Mouse (Mus musculus) midbrain, embryonic 16.5 days (tissue): ENCODE measurements around the gene Pom121. TPM values are rescaled to one million over a fixed set of nuclear protein-coding genes. Genes with fewer than 3 reads are reported as not detected.

Experiments used
- ATAC-seq: fragments of 200-750 bp; cut with Nextera tagmentation; 2 replicates; pipeline ENCODE4 v1.8.0; 2017; ENCODE audit warnings: moderate TSS enrichment
- H3K27ac ChIP-seq: fragments of 300-500 bp; sonication (generic); 2 replicates; pipeline ENCODE4 v1.5.1; 2014; ENCODE audit warnings: mild to moderate bottlenecking, low read length, mixed read lengths
- H3K27me3 ChIP-seq: fragments of 300-500 bp; sonication (generic); 2 replicates; pipeline ENCODE4 v1.6.1; 2014; ENCODE audit warnings: low read depth, low read length, mixed read lengths; ENCODE audit not compliant: control insufficient read depth, insufficient read depth
- H3K36me3 ChIP-seq: fragments of 300-500 bp; sonication (generic); 2 replicates; pipeline ENCODE4 v1.6.1; 2014; ENCODE audit warnings: mild to moderate bottlenecking, low read length, moderate library complexity, mixed read lengths; ENCODE audit not compliant: control insufficient read depth, insufficient read depth
- H3K4me1 ChIP-seq: fragments of 300-500 bp; sonication (generic); 2 replicates; pipeline ENCODE4 v1.6.1; 2014; ENCODE audit warnings: mild to moderate bottlenecking, low read length, mixed read lengths; ENCODE audit not compliant: control insufficient read depth, insufficient read depth
- H3K4me2 ChIP-seq: fragments of 300-500 bp; sonication (generic); 2 replicates; pipeline ENCODE4 v1.6.1; 2014; ENCODE audit warnings: mild to moderate bottlenecking, low read length, mixed read lengths
- H3K4me3 ChIP-seq: fragments of 300-500 bp; sonication (generic); 2 replicates; pipeline ENCODE4 v1.5.1; 2014; ENCODE audit warnings: low read depth, mild to moderate bottlenecking, low read length, moderate library complexity, mixed read lengths
- H3K9ac ChIP-seq: fragments of 300-500 bp; sonication (generic); 2 replicates; pipeline ENCODE4 v1.6.1; 2014; ENCODE audit warnings: low read depth, low read length, mixed read lengths
- H3K9me3 ChIP-seq: fragments of 300-500 bp; sonication (generic); replicated peaks from 2 replicates; pipeline ENCODE4 v1.6.1; 2014; ENCODE audit warnings: mild to moderate bottlenecking, low read length, mixed read lengths; ENCODE audit not compliant: control insufficient read depth, poor library complexity, severe bottlenecking
- WGBS: fragments of 180-500 bp; shearing (Covaris S2); extraction: QIAGEN DNeasy Blood & Tissue Kit; methylation state at CpG from one replicate; pipeline ENCODE4 v1.1.7; 2014; 5-methylcytosine and 5-hydroxymethylcytosine counted together
- microRNA-seq: library from miRNA; unstranded; fragments of <30 nt; microRNA quantifications from one replicate; pipeline ENCODE4, GENCODE M21; 2017
- polyA plus RNA-seq: library from polyadenylated mRNA; unstranded; fragments of >200 nt; fragmentation: Nextera tagmentation; extraction: Ambion mirVana; gene quantifications from 2 replicates; pipeline ENCODE4 v1.2.1, GENCODE M21; 2015

Gene Pom121
- polyA plus RNA-seq, 1 experiment from 2014 or later, result 8.7 TPM

- Histone ChIP-seq H3K4me2 (no peak overlapping the region), H3K4me1 (no peaks in the 10 kb centered on the region), H3K36me3 (no peaks in the 10 kb centered on the region), H3K27me3 (no peaks in the 10 kb centered on the region), H3K4me3 (no peak overlapping the region), H3K9me3 (no peaks in the 10 kb centered on the region; the same call in 1 of the 2 replicates), H3K27ac (no peak overlapping the region), H3K9ac (no peak overlapping the region)
- 78% methylated on average over 7 of the region's 7 CpGs for WGBS
- no peak for ATAC-seq
Observed at GRCm38 (mm10) chr5:135345989-135346388, 48.4 kb downstream of the Pom121 start.

- Histone ChIP-seq H3K27ac (no peak overlapping the region), H3K9ac (no peak overlapping the region), H3K27me3 (no peaks in the 10 kb centered on the region), H3K4me1 (no peaks in the 10 kb centered on the region), H3K36me3 (no peaks in the 10 kb centered on the region), H3K9me3 (no peaks in the 10 kb centered on the region), H3K4me2 (no peak overlapping the region), H3K4me3 (no peak overlapping the region)
- no peak for ATAC-seq
- WGBS, result 74% methylated on average over 3 of the region's 3 CpGs
Observed at GRCm38 (mm10) chr5:135337575-135337974, 56.8 kb downstream of the Pom121 start.

GRCm38 (mm10) chr5:135331161-135331560 lies 63.2 kb downstream of the Pom121 start:
- H3K9ac ChIP-seq, result no peak overlapping the region
- no peaks in the 10 kb centered on the region for H3K27me3 ChIP-seq
- H3K36me3 ChIP-seq, result no peaks in the 10 kb centered on the region
- H3K4me3 ChIP-seq, result no peak overlapping the region
- no peak overlapping the region for H3K27ac ChIP-seq
- WGBS, result 88% methylated on average over 6 of the region's 6 CpGs
- ATAC-seq, result no peak
- H3K4me1 ChIP-seq, result no peaks in the 10 kb centered on the region
- no peaks in the 10 kb centered on the region for H3K9me3 ChIP-seq
- H3K4me2 ChIP-seq, result no peak overlapping the region

GRCm38 (mm10) chr5:135330201-135330600 lies 64.1 kb downstream of the Pom121 start:
- no peak for ATAC-seq
- Histone ChIP-seq H3K4me2 (no peak overlapping the region), H3K4me1 (no peaks in the 10 kb centered on the region; the same call in 1 of the 2 replicates), H3K4me3 (no peak overlapping the region), H3K27me3 (no peaks in the 10 kb centered on the region), H3K9me3 (no peaks in the 10 kb centered on the region), H3K9ac (no peak overlapping the region), H3K27ac (no peak overlapping the region), H3K36me3 (no peaks in the 10 kb centered on the region)
- WGBS, result 82% methylated on average over 5 of the region's 5 CpGs

GRCm38 (mm10) chr5:135329471-135329870 lies 64.9 kb downstream of the Pom121 start:
- H3K9ac ChIP-seq, result no peak overlapping the region
- no peak overlapping the region for H3K4me2 ChIP-seq
- H3K27me3 ChIP-seq, result no peaks in the 10 kb centered on the region
- no peaks in the 10 kb centered on the region for H3K36me3 ChIP-seq
- no peaks in the 10 kb centered on the region; the same call in 1 of the 2 replicates for H3K4me1 ChIP-seq
- no peak overlapping the region for H3K4me3 ChIP-seq
- H3K27ac ChIP-seq, result no peak overlapping the region
- ATAC-seq, result no peak
- 83% methylated on average over 4 of the region's 4 CpGs for WGBS
- no peaks in the 10 kb centered on the region for H3K9me3 ChIP-seq

Small RNA genes within 50 kb of the gene (microRNA-seq; reads per million reads assigned to microRNA genes)
- gene Mir7033, result 0.86 reads per million

Other genes starting within 250 kb of the Pom121 start
- gene Tbl2, start 244.9 kb downstream of the Pom121 start, polyA plus RNA-seq, result 12.9 and 14.5 TPM in 2 replicates
- 40.4 TPM in 2 replicates for gene Bcl7b, start 226.3 kb downstream of the Pom121 start, polyA plus RNA-seq
- gene Baz1b, start 207.3 kb downstream of the Pom121 start, polyA plus RNA-seq, result 19.5 and 26.8 TPM in 2 replicates
- 13.5 and 13.7 TPM in 2 replicates for gene Fzd9, start 143.3 kb downstream of the Pom121 start, polyA plus RNA-seq
- 0.34 and 0.45 TPM in 2 replicates for gene Fkbp6, start 44.5 kb downstream of the Pom121 start, polyA plus RNA-seq
- gene Trim50, start 41.3 kb downstream of the Pom121 start, polyA plus RNA-seq, result not detected in 2 replicates
- gene Nsun5, start 24.6 kb downstream of the Pom121 start, polyA plus RNA-seq, result 34.1 and 36.4 TPM in 2 replicates
- 39.4 and 39.7 TPM in 2 replicates for gene Hip1, start 150.6 kb upstream of the Pom121 start, polyA plus RNA-seq
- gene Ccl26, start 169.0 kb upstream of the Pom121 start, polyA plus RNA-seq, result not detected in 2 replicates
- gene Ccl24, start 178.5 kb upstream of the Pom121 start, polyA plus RNA-seq, result 1.2 and 2.3 TPM in 2 replicates
- 86.9 and 93.9 TPM in 2 replicates for gene Rhbdd2, start 238.1 kb upstream of the Pom121 start, polyA plus RNA-seq